Comparison of ENCODE assay signal across 9 mouse cellular contexts in genomic region chr2:158228670-158229502, GRCm38 (mm10). TPM values are rescaled to one million over a fixed set of nuclear protein-coding genes. Genes with fewer than 3 reads are reported as not detected.
DNase-seq lines count a peak whose midpoint lies in the region; ATAC-seq and TF ChIP-seq lines count a peak whose summit lies in the region.
"Had no signal": no experiment of that assay in that cellular context is flagged by ENCODE, and none has a peak within 500 bp of the region (broad histone marks: within the 10 kb centered on the region; RNA-seq: fewer than 3 reads in every experiment).

Gene D630003M21Rik (minus strand): TSS chr2:158229222.

- WGBS in heart, embryonic 14.5 days = 1% methylated on average over 40 of the region's 55 CpGs
- under 1% methylated on average over 39 of the region's 55 CpGs for WGBS in midbrain, postnatal 0 days

- H3K4me2 ChIP-seq in heart, embryonic 14.5 days (ENCODE audit: low read length) = peak within 1 kb of the TSS; percentile 86
- peak within 1 kb of the TSS; percentile 94 for H3K4me2 ChIP-seq in midbrain, postnatal 0 days (ENCODE audit: low read depth, low read length, poor library complexity, severe bottlenecking)

- DNase-seq in layer of hippocampus, postnatal 10 days (ENCODE audit: low spot score in 2 of 2) = peak; percentile 46 to 55
- no peak for DNase-seq in layer of hippocampus, postnatal 14 days (ENCODE audit: low spot score in 2 of 2)
- peak; percentile 32 for DNase-seq in brain, adult 2 months (ENCODE audit: low read depth, low spot score)
- DNase-seq in kidney, postnatal 36 days = peak; percentile 51 to 61
- DNase-seq in midbrain, postnatal 0 days (ENCODE audit: low spot score) = peak; percentile 59
- DNase-seq in ovary, postnatal 10 days (ENCODE audit: low spot score) = no peak
- no peak for DNase-seq in left cerebral cortex, adult 11 months (ENCODE audit: low spot score)

- H3K9ac ChIP-seq in heart, embryonic 14.5 days (ENCODE audit: low read length) = peak within 1 kb of the TSS; percentile 64
- H3K9ac ChIP-seq in midbrain, postnatal 0 days (replicated peaks; ENCODE audit: low read length, poor library complexity, severe bottlenecking) = peak within 1 kb of the TSS; percentile 48

- peak; percentile 40 for TF ChIP-seq CTCF in midbrain, postnatal 0 days (IDR thresholded peaks at IDR 0.05)

- peaks cover 0 to 10% of the 10 kb centered on the region in 2 experiments; a peak in 3 of 4 replicates for H3K4me1 ChIP-seq in heart, embryonic 14.5 days (ENCODE audit: control insufficient read depth in 2 of 2, insufficient read depth in 2 of 2, low read length in 2 of 2)
- peaks cover 7% of the 10 kb centered on the region; the same call in 1 of the 2 replicates for H3K4me1 ChIP-seq in midbrain, postnatal 0 days (ENCODE audit: insufficient read depth, low read length)

- H3K4me3 ChIP-seq in heart, embryonic 14.5 days (ENCODE audit: control insufficient read depth in 1 of 2, insufficient read depth in 1 of 2, low read depth in 1 of 2, low read length in 2 of 2) = peak within 1 kb of the TSS; percentile 39 to 42
- H3K4me3 ChIP-seq in midbrain, postnatal 0 days (ENCODE audit: low read depth, low read length) = peak within 1 kb of the TSS; percentile 42

- ATAC-seq in heart, embryonic 14.5 days (ENCODE audit: insufficient number of reproducible peaks, insufficient read depth, low FRiP score, low read depth) = peak; percentile 70
- peak; percentile 84 for ATAC-seq in midbrain, postnatal 0 days (ENCODE audit: low FRiP score)

- H3K27me3 ChIP-seq in heart, embryonic 14.5 days (ENCODE audit: control insufficient read depth, insufficient read depth, low read length) = peaks cover 11% of the 10 kb centered on the region; the same call in 1 of the 2 replicates
- no peaks in the 10 kb centered on the region for H3K27me3 ChIP-seq in midbrain, postnatal 0 days (ENCODE audit: insufficient read depth, low read length)

- H3K36me3 ChIP-seq in heart, embryonic 14.5 days (ENCODE audit: control insufficient read depth, insufficient read depth, low read length) = no peaks in the 10 kb centered on the region
- no peaks in the 10 kb centered on the region for H3K36me3 ChIP-seq in midbrain, postnatal 0 days (ENCODE audit: insufficient read depth, low read length)

- no peaks in the 10 kb centered on the region for H3K9me3 ChIP-seq in heart, embryonic 14.5 days (ENCODE audit: control insufficient read depth, low read length)
- H3K9me3 ChIP-seq in midbrain, postnatal 0 days (ENCODE audit: low read length) = no peaks in the 10 kb centered on the region

- no peak within 1 kb of the TSS for H3K27ac ChIP-seq in heart, embryonic 14.5 days (replicated peaks in 1 of 2; ENCODE audit: control insufficient read depth in 1 of 2, insufficient read depth in 1 of 2, low read depth in 2 of 2, low read length in 2 of 2)
- H3K27ac ChIP-seq in midbrain, postnatal 0 days (ENCODE audit: low read depth, low read length) = no peak within 1 kb of the TSS
- H3K27ac ChIP-seq: macrophage had no signal

RNA-seq across cellular contexts. Expression of gene D630003M21Rik, which starts in this region (rescaled TPM):
- total RNA-seq in layer of hippocampus, postnatal 10 days (2021) = 1 to 10 TPM; 4.3 to 4.4 TPM
- 1 to 10 TPM; 4.7 to 4.9 TPM for total RNA-seq in layer of hippocampus, postnatal 14 days (2021)
- 1.2 and 1.3 TPM in 2 replicates for polyA plus RNA-seq in heart, embryonic 14.5 days (2014; fragmentation: Nextera tagmentation; extraction: Ambion mirVana)
- total RNA-seq in midbrain, postnatal 0 days (2014; rRNA removed) = 4.6 and 5.5 TPM in 2 replicates
- 1.1 and 1.5 TPM in 2 replicates for polyA plus RNA-seq in midbrain, postnatal 0 days (2015; fragmentation: Nextera tagmentation; extraction: Ambion mirVana)
- polyA plus RNA-seq: macrophage had no signal

Comparison
In these comparisons a context has a peak if more than half of its experiments do, and no peak if none do; other contexts are left out.
1. DNase-seq: peak in layer of hippocampus, postnatal 10 days (2 of 2), brain, adult 2 months (single experiment), kidney, postnatal 36 days (2 of 2) and midbrain, postnatal 0 days (single experiment); none in layer of hippocampus, postnatal 14 days (0 of 2), ovary, postnatal 10 days (single experiment) and left cerebral cortex, adult 11 months (single experiment).